Mouse (Mus musculus) intestine, embryonic 14.5 days (tissue): Measurements from ENCODE around the gene Ptprb. TPM values are rescaled to one million over a fixed set of nuclear protein-coding genes. Genes with fewer than 3 reads are reported as not detected.

Source experiments
- ATAC-seq: fragments of 200-750 bp; cut with Nextera tagmentation; replicated peaks from 2 replicates; pipeline ENCODE4 v1.8.0; 2017; ENCODE audit warnings: low read depth, moderate number of reproducible peaks, moderate TSS enrichment, moderate library complexity; ENCODE audit not compliant: low FRiP score, low TSS enrichment
- DNase-seq: peaks from one replicate; pipeline ENCODE4 v3.0.0-alpha.2; 2018; ENCODE audit warnings: low spot score
- H3K27ac ChIP-seq: fragments of 300-500 bp; sonication (generic); 2 replicates; pipeline ENCODE4 v1.5.1; 2014; ENCODE audit warnings: low read depth, mild to moderate bottlenecking, control low read depth
- H3K27me3 ChIP-seq: fragments of 300-500 bp; sonication (generic); replicated peaks from 2 replicates; pipeline ENCODE4 v1.6.1; 2014; ENCODE audit warnings: low read length, control low read depth; ENCODE audit not compliant: control insufficient read depth, insufficient read depth
- H3K36me3 ChIP-seq: fragments of 300-500 bp; sonication (generic); 2 replicates; pipeline ENCODE4 v1.6.1; 2014; ENCODE audit warnings: low read length, control low read depth; ENCODE audit not compliant: control insufficient read depth, insufficient read depth
- H3K4me1 ChIP-seq: fragments of 300-500 bp; sonication (generic); replicated peaks from 2 replicates; pipeline ENCODE4 v1.6.1; 2014; ENCODE audit warnings: low read length, control low read depth, mixed read lengths; ENCODE audit not compliant: control insufficient read depth, insufficient read depth
- H3K4me2 ChIP-seq: fragments of 300-500 bp; sonication (generic); 2 replicates; pipeline ENCODE4 v1.6.1; 2014; ENCODE audit warnings: low read length
- H3K4me3 ChIP-seq: fragments of 300-500 bp; sonication (generic); 2 replicates; pipeline ENCODE4 v1.5.1; 2014; ENCODE audit warnings: low read depth, low read length, control low read depth, mixed read lengths
- H3K9ac ChIP-seq: fragments of 300-500 bp; sonication (generic); 2 replicates; pipeline ENCODE4 v1.6.1; 2014; ENCODE audit warnings: mild to moderate bottlenecking, low read length
- H3K9me3 ChIP-seq: fragments of 300-500 bp; sonication (generic); 2 replicates; pipeline ENCODE4 v1.6.1; 2016; ENCODE audit warnings: low read length, control low read depth; ENCODE audit not compliant: control insufficient read depth
- WGBS: fragments of 180-500 bp; shearing (Covaris S2); extraction: QIAGEN DNeasy Blood & Tissue Kit; methylation state at CpG from one replicate; pipeline ENCODE4 v1.1.7; 2014; 5-methylcytosine and 5-hydroxymethylcytosine counted together
- polyA plus RNA-seq: library from polyadenylated mRNA; unstranded; fragments of >200 nt; fragmentation: Nextera tagmentation; extraction: Ambion mirVana; gene quantifications from 2 replicates; pipeline ENCODE4 v1.2.1, GENCODE M21; 2014

Ptprb gene
- polyA plus RNA-seq, 1 experiment from 2014 or later = 5.8 TPM

DNA sequence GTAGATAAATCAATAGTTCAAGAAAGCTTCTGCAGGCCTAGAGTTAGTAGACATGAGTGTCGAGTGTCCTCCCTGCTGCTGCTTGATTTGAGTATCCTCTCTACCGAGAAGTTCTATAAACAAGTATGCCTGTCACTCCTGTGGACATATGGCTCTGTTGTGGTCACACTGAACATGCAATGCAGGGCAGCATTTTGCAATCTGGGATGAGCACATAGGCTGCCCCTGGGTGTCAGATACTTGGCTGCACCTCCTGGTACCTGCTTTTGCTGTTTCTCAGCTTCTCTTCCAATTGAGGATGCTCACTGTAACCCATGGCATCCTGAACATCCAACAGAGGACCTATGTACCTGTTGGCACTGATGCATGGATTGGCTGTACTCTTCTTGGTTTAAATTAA, 34.1 kb downstream of the Ptprb start:
- no peak overlapping the region for H3K4me3 ChIP-seq
- no peaks in the 10 kb centered on the region for H3K36me3 ChIP-seq
- H3K9me3 ChIP-seq = no peaks in the 10 kb centered on the region
- WGBS = 52% methylated on average over 2 of the region's 2 CpGs
- H3K27ac ChIP-seq = no peak overlapping the region
- no peak overlapping the region for H3K4me2 ChIP-seq
- DNase-seq (no peak), ATAC-seq (no peak)
- H3K27me3 ChIP-seq = no peaks in the 10 kb centered on the region
- no peak overlapping the region for H3K9ac ChIP-seq
- no peaks in the 10 kb centered on the region for H3K4me1 ChIP-seq

DNA sequence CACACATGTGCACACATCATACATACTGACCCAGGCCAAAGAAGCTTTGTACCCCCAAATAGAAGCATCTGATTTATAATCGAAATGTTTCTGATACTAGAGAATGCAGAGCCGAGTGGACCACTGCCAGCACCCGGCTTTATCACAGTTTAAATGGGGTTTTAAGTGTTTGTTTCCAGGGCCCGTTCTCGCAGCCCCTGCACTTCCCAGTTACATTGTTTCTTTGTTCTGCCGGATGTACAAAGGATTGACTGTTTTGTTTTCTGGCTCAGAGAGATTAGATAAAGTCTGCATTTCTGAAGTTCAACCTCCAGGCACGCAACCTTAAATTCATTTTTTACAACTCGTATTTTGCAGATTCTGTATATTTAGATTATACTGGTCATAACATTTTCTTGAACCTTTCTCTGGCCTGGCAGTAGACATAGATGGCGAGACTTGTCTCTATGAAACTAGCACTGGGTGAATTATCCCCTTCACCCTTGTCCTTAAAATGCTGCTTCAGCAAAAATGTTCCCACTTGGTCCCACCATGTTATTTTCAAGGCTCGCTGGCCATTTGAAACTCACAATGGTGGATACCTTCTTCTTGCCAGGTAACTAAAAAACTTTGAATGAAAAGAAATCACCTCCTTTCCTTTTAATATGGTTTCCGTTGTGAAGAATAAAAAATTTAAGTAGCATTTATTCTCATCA, 35.3 kb downstream of the Ptprb start:
- Histone ChIP-seq H3K9me3 (no peaks in the 10 kb centered on the region), H3K4me3 (no peak overlapping the region), H3K9ac (no peak overlapping the region), H3K27me3 (no peaks in the 10 kb centered on the region), H3K36me3 (no peaks in the 10 kb centered on the region), H3K27ac (no peak overlapping the region), H3K4me2 (no peak overlapping the region), H3K4me1 (no peaks in the 10 kb centered on the region)
- DNase-seq (no peak), ATAC-seq (no peak)
- WGBS = 53% methylated on average over 11 of the region's 11 CpGs

DNA sequence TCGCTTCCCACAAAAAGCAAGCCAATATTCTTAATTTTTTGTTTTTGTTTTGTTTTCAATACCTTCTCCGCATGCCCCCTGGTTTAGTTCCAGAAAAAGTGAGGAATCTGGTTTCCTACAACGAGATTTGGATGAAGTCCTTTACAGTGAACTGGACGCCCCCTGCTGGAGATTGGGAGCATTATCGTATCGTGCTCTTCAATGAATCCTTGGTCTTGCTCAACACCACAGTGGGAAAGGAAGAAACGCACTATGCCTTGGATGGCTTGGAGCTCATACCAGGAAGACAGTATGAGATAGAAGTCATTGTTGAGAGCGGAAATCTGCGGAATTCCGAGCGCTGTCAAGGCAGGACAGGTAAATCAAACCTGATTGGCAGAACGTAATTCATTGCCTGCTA, 43.9 kb downstream of the Ptprb start:
- 0 out of 2 replicates have a peak overlapping the region, but pooled peaks have one; percentile 24 for H3K4me2 ChIP-seq
- H3K27me3 ChIP-seq = no peaks in the 10 kb centered on the region
- H3K36me3 ChIP-seq = no peaks in the 10 kb centered on the region
- 21% methylated on average over 12 of the region's 12 CpGs for WGBS
- no peak overlapping the region for H3K4me3 ChIP-seq
- peak; percentile 86 for DNase-seq
- no peaks in the 10 kb centered on the region for H3K9me3 ChIP-seq
- ATAC-seq = no peak
- H3K4me1 ChIP-seq = no peaks in the 10 kb centered on the region
- no peak overlapping the region for H3K27ac ChIP-seq
- no peak overlapping the region for H3K9ac ChIP-seq

DNA sequence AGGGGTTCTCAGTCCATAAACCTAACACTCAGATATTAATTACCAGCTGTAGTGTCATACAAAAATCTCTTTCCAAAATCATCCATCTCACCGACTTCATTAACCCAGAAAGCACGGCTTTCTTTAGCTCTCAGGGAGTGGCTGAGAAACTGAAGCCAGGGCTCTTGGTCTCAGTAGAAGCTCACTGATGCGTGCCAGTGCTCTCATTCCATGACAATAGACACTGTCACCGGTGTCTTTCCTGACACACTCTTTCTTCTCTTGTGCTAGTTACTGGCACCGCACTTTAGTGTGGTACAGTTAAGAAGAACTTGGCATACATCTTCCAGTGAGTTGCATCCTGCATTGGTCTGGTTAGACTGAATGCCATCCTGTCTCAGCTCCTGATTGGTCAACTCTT, 53.8 kb downstream of the Ptprb start:
- Histone ChIP-seq H3K9me3 (0 out of 2 replicates have a peak, but pooled peaks cover 3% of the 10 kb centered on the region), H3K4me2 (no peak overlapping the region), H3K27me3 (no peaks in the 10 kb centered on the region), H3K9ac (no peak overlapping the region), H3K36me3 (no peaks in the 10 kb centered on the region), H3K4me3 (no peak overlapping the region), H3K27ac (no peak overlapping the region), H3K4me1 (no peaks in the 10 kb centered on the region)
- DNase-seq (no peak), ATAC-seq (no peak)
- 80% methylated on average over 5 of the region's 5 CpGs for WGBS

DNA sequence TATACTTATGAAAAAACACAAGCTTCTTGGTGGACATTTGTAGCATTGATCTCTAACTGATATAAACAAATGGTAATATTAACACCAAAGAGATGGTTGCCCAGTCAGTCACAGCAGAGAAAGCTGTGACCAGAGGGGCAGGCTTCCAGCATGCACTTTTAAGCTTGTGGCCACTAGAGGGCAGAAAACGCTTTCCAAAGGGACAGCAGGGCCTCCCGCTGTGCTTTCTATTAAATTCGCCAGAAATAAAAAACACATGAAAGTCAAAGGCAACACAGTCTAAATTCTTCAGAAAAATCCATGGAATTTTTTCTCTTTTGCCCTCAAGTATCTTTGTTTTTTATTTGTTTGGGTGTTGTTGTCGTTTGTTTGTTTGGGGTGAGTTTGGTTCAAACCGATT, 55.1 kb downstream of the Ptprb start:
- Histone ChIP-seq H3K4me3 (0 out of 2 replicates have a peak overlapping the region, but pooled peaks have one; percentile 16), H3K27ac (no peak overlapping the region), H3K4me2 (peak overlapping the region; percentile 44), H3K4me1 (no peaks in the 10 kb centered on the region), H3K27me3 (no peaks in the 10 kb centered on the region), H3K36me3 (no peaks in the 10 kb centered on the region), H3K9ac (no peak overlapping the region), H3K9me3 (0 out of 2 replicates have a peak, but pooled peaks cover 3% of the 10 kb centered on the region)
- peak; percentile 81 for DNase-seq
- WGBS = 17% methylated on average over 5 of the region's 5 CpGs
- 0 out of 2 replicates have a peak, but pooled peaks have one; percentile 61 for ATAC-seq

DNA sequence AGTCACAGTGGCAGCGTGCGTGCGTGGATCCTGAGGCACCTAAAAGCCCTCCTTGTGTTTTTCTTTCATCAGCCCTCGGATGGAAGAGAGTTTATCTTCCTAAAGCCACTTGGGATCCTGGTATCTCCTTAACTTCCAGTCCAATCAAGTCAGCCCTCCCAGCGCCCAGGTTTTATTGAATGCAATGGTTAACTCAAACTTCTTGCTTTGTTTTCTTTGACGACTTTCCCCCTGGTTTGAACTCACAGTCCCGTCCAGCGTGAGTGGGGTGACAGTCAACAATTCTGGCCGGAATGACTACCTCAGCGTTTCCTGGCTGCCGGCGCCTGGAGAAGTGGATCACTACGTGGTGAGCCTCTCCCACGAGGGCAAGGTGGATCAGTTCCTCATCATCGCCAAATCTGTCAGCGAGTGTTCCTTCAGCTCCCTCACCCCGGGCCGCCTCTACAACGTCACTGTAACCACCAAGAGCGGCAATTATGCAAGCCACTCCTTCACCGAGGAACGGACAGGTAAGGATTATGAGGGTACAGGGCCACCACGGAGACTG, 55.7 kb downstream of the Ptprb start:
- Histone ChIP-seq H3K9me3 (0 out of 2 replicates have a peak, but pooled peaks cover 3% of the 10 kb centered on the region), H3K36me3 (no peaks in the 10 kb centered on the region), H3K27ac (no peak overlapping the region), H3K4me1 (no peaks in the 10 kb centered on the region), H3K27me3 (no peaks in the 10 kb centered on the region), H3K9ac (no peak overlapping the region), H3K4me2 (peak overlapping the region; percentile 44), H3K4me3 (peak overlapping the region; percentile 16)
- DNase-seq (peak; percentile 63), ATAC-seq (0 out of 2 replicates have a peak, but pooled peaks have one; percentile 26)
- 24% methylated on average over 23 of the region's 23 CpGs for WGBS

DNA sequence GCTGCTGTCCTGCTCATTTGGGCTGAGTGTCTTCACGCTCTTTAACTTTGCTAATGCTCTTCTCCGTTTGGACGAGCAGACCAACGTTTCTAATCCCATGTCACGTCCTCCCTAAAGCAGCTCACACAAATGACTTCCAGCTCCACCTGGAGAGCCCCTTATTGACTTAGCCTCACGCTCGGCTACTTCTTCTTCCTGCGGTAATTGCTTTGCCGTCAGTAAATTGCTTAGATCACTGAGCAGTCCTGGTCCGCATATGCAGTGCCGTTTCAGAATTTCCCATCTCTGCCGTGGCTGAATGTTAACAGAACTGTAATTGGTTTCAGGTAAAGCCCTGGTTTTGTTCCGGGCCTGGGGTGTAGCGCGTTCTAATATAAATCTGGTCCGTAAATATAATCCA, 58.3 kb downstream of the Ptprb start:
- DNase-seq (no peak), ATAC-seq (no peak)

DNA sequence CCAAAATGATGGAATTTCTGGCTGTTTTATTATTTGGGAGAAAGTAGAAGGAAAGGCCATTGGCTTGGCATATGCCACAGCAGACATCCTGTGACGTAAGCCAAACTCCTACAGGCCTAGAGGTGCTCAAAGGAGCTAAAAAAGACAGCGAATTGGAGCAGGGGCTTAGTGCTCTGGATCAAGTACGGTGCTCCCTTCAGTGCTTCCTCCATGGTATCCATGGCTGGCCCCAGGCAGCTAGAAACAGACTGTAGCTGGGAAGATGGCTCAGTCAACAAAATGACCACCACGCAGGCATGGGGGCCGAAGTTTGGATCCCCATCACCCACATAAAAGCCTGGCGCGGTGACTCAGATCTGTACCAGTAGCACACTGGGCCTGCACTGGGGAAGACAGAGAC, 58.8 kb downstream of the Ptprb start:
- no peak overlapping the region for H3K27ac ChIP-seq
- no peaks in the 10 kb centered on the region for H3K27me3 ChIP-seq
- H3K4me1 ChIP-seq = no peaks in the 10 kb centered on the region
- H3K9me3 ChIP-seq = 0 out of 2 replicates have a peak, but pooled peaks cover 3% of the 10 kb centered on the region
- no peaks in the 10 kb centered on the region for H3K36me3 ChIP-seq
- H3K4me3 ChIP-seq = no peak overlapping the region
- DNase-seq = no peak
- 92% methylated on average over 7 of the region's 7 CpGs for WGBS
- ATAC-seq = no peak
- H3K4me2 ChIP-seq = no peak overlapping the region
- H3K9ac ChIP-seq = no peak overlapping the region

More for the DNA sequence above, 58.3 kb downstream of the Ptprb start:
- no peak overlapping the region for H3K4me3 ChIP-seq
- no peaks in the 10 kb centered on the region for H3K36me3 ChIP-seq
- 72% methylated on average over 16 of the region's 16 CpGs for WGBS
- no peak overlapping the region for H3K4me2 ChIP-seq
- no peak overlapping the region for H3K9ac ChIP-seq
- 0 out of 2 replicates have a peak, but pooled peaks cover 3% of the 10 kb centered on the region for H3K9me3 ChIP-seq
- no peak overlapping the region for H3K27ac ChIP-seq
- no peaks in the 10 kb centered on the region for H3K4me1 ChIP-seq
- H3K27me3 ChIP-seq = no peaks in the 10 kb centered on the region
